Mouse (Mus musculus) kidney, embryonic 14.5 days (tissue): ENCODE results near the gene Dapk1. TPM values are rescaled to one million over a fixed set of nuclear protein-coding genes. Genes with fewer than 3 reads are reported as not detected.

Source experiments
- ATAC-seq: fragments of 200-750 bp; cut with Nextera tagmentation; 2 replicates; pipeline ENCODE4 v1.8.0; 2017; ENCODE audit warnings: moderate number of reproducible peaks, mild to moderate bottlenecking, moderate TSS enrichment, moderate library complexity; ENCODE audit not compliant: low FRiP score, low TSS enrichment
- H3K27ac ChIP-seq: fragments of 300-500 bp; sonication (generic); 2 replicates; pipeline ENCODE4 v1.5.1; 2014; ENCODE audit warnings: low read depth, mild to moderate bottlenecking, low read length, moderate library complexity, mixed read lengths
- H3K27me3 ChIP-seq: fragments of 300-500 bp; sonication (generic); 2 replicates; pipeline ENCODE4 v1.6.1; 2014; ENCODE audit warnings: mild to moderate bottlenecking, low read length; ENCODE audit not compliant: control insufficient read depth, insufficient read depth
- H3K36me3 ChIP-seq: fragments of 300-500 bp; sonication (generic); 2 replicates; pipeline ENCODE4 v1.6.1; 2014; ENCODE audit warnings: low read length, mixed read lengths; ENCODE audit not compliant: control insufficient read depth, insufficient read depth
- H3K4me1 ChIP-seq: fragments of 300-500 bp; sonication (generic); 2 replicates; pipeline ENCODE4 v1.6.1; 2014; ENCODE audit warnings: low read length, mixed read lengths; ENCODE audit not compliant: control insufficient read depth, insufficient read depth
- H3K4me2 ChIP-seq: fragments of 300-500 bp; sonication (generic); replicated peaks from 2 replicates; pipeline ENCODE4 v1.6.1; 2014; ENCODE audit warnings: low read depth, mild to moderate bottlenecking, low read length
- H3K4me3 ChIP-seq: fragments of 300-500 bp; sonication (generic); 2 replicates; pipeline ENCODE4 v1.5.1; 2014; ENCODE audit warnings: mild to moderate bottlenecking, low read length
- H3K9ac ChIP-seq: fragments of 300-500 bp; sonication (generic); 2 replicates; pipeline ENCODE4 v1.6.1; 2014; ENCODE audit warnings: low read depth, mild to moderate bottlenecking, low read length, moderate library complexity
- H3K9me3 ChIP-seq: fragments of 300-500 bp; sonication (generic); 2 replicates; pipeline ENCODE4 v1.6.1; 2016; ENCODE audit warnings: low read length; ENCODE audit not compliant: control insufficient read depth
- WGBS: fragments of 180-500 bp; shearing (Covaris S2); extraction: QIAGEN DNeasy Blood & Tissue Kit; methylation state at CpG from one replicate; pipeline ENCODE4 v1.1.7; 2014; 5-methylcytosine and 5-hydroxymethylcytosine counted together
- polyA plus RNA-seq: library from polyadenylated mRNA; unstranded; fragments of >200 nt; fragmentation: Nextera tagmentation; extraction: Ambion mirVana; gene quantifications from 2 replicates; pipeline ENCODE4 v1.2.1, GENCODE M21; 2014

Gene Dapk1
- polyA plus RNA-seq, 1 experiment from 2014 or later, result 24.5 TPM

DNA sequence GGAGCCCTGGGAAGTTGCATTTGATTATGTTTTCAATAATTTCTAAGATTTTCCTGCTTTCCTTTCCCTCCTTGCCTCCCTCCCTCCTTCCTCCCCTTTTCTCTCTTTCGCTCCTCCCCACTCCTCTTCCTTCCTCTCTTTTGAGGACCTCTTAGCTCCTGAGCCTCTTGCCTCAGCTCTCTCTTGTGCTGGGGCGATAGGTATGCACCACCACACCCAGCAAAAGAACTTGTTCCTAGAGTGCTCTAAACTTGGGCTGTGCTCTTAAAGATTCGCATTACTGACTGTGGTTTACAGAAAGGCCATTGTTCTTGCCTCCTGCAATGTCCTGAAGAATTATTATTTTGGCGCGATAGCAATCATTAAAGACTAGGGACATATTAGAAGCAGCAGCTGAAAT is 46.6 kb downstream of the Dapk1 start:
- Histone ChIP-seq H3K36me3 (no peaks in the 10 kb centered on the region), H3K27ac (no peak overlapping the region), H3K9me3 (no peaks in the 10 kb centered on the region), H3K4me2 (no peak overlapping the region), H3K4me1 (no peaks in the 10 kb centered on the region), H3K4me3 (no peak overlapping the region), H3K27me3 (no peaks in the 10 kb centered on the region), H3K9ac (no peak overlapping the region)
- 92% methylated on average over 5 of the region's 5 CpGs for WGBS
- ATAC-seq, result no peak

DNA sequence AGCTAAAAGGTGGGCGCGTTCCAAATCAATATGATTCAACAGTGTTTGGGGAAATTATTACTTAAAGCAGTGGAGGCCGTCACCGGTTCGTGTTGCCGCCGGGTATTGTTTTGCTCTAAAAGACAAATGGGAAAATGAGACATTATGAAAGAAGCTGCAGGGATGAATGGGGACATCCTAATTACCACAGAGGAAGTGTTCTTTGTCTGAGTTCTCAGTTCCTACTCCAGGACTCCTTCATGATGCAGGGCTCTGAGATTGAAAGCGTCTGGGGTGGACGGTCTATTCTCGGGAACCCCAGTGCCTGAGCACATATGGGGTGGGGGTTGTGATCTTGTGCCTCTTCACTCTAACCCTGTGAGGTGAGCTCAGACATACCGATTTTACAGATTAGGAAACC is 48.3 kb downstream of the Dapk1 start:
- no peaks in the 10 kb centered on the region for H3K9me3 ChIP-seq
- 95% methylated on average over 11 of the region's 11 CpGs for WGBS

DNA sequence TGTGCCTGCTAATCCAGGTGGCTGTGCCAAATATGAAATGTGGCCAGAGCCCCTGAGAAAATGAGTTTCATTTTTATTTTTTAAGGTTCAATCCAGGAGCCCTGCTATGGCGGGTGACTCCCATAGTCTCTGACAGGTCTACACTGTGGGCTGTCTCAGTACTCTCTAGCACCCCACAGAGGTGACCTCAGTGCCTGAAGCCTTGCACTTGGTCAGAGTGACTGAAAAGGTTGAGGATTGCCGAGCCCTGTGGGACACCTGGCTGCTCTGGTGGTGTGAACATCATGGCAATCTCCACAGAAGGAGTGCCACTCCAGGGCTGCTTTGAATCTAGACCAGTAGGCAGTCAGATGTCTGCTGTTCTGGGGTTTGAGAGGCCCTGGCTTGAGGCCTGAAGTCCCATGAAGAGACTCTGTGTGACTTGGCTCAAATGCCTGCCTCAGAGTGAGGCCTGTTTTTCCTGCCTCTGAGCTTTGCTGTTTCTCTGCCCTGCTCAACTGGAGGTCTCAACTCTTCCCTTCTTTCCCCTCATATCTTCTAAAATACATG is 52.3 kb downstream of the Dapk1 start:
- Histone ChIP-seq H3K9me3 (no peaks in the 10 kb centered on the region), H3K36me3 (no peaks in the 10 kb centered on the region), H3K4me3 (no peak overlapping the region), H3K4me2 (no peak overlapping the region), H3K9ac (no peak overlapping the region), H3K4me1 (no peaks in the 10 kb centered on the region), H3K27ac (no peak overlapping the region), H3K27me3 (no peaks in the 10 kb centered on the region)
- WGBS, result 83% methylated on average over 2 of the region's 2 CpGs
- ATAC-seq, result no peak

More for the DNA sequence above, 48.3 kb downstream of the Dapk1 start:
- ATAC-seq, result no peak
- Histone ChIP-seq H3K4me1 (no peaks in the 10 kb centered on the region), H3K4me2 (no peak overlapping the region), H3K36me3 (no peaks in the 10 kb centered on the region), H3K4me3 (no peak overlapping the region), H3K9ac (no peak overlapping the region), H3K27ac (no peak overlapping the region), H3K27me3 (no peaks in the 10 kb centered on the region)

DNA sequence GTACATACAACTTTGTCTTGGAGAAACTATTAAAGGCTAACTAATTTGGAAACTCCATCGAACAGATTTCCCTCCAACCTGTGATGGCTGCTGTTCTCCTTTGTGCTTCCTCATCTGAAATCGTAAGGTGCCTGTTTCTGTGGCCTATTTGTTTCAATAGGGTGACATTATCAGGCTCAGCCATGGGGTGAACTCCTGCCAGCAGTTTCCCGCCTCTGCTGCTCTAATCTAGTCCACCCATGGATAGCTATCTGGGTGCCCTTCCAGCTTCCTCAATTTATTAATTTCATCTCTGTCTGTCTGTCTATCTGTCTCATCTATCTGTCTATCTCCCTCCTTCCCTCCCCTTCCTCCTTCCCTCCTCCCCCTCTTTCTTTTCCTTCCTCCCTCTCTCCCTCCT is 53.5 kb downstream of the Dapk1 start:
- 0 out of 2 replicates have a peak, but pooled peaks cover 2% of the 10 kb centered on the region for H3K4me1 ChIP-seq
- no peaks in the 10 kb centered on the region for H3K9me3 ChIP-seq
- H3K27me3 ChIP-seq, result no peaks in the 10 kb centered on the region
- no peak overlapping the region for H3K4me3 ChIP-seq
- no peak overlapping the region for H3K9ac ChIP-seq
- 89% methylated on average over 3 of the region's 3 CpGs for WGBS
- no peak overlapping the region for H3K27ac ChIP-seq
- H3K36me3 ChIP-seq, result no peaks in the 10 kb centered on the region
- no peak for ATAC-seq
- no peak overlapping the region for H3K4me2 ChIP-seq

DNA sequence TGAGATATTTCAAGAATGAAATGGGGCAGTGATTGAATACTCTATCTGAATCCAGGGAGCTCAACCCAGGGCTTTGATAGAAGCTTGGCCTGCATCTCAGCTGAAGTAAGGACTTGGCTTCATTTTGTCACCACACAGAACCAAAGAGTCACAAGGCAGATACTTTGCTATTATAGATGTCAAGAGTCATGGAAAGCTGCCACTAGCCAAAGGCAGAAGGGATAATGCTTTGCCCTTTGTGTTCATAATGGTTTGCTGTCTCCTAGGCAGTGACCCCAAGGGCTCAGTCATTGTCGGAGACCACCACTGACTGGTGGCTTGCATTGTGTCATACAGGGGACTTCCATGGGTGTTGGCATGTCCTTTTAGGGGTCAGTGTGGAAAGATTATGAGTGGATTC is 57.9 kb downstream of the Dapk1 start:
- Histone ChIP-seq H3K4me2 (no peak overlapping the region), H3K9ac (no peak overlapping the region), H3K27me3 (no peaks in the 10 kb centered on the region), H3K4me3 (no peak overlapping the region), H3K36me3 (no peaks in the 10 kb centered on the region), H3K9me3 (no peaks in the 10 kb centered on the region), H3K4me1 (0 out of 2 replicates have a peak, but pooled peaks cover 7% of the 10 kb centered on the region), H3K27ac (no peak overlapping the region)
- ATAC-seq, result no peak
- 97% methylated on average over 1 of the region's 1 CpGs for WGBS

DNA sequence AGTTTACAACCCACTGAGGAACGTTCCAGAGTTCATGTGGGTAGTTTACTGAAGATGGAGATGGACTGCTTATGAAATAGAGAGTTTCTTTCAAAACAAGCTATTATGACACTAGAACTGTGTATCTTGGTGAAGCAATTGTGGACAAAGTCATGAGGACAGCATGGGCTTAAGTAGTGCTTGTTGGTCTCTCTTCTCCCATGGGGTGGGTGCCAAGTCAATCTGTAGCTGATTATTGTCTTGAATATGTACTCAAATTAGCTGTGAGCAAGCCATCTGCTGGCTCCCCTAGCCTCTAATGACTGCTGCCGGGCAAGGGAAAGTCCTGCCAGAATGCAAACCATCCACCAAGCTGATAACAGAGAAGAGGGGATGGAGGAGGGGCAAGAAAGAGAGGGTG is 58.3 kb downstream of the Dapk1 start:
- no peak overlapping the region for H3K27ac ChIP-seq
- H3K27me3 ChIP-seq, result no peaks in the 10 kb centered on the region
- no peaks in the 10 kb centered on the region for H3K36me3 ChIP-seq
- no peaks in the 10 kb centered on the region for H3K9me3 ChIP-seq
- WGBS, result 74% methylated on average over 2 of the region's 2 CpGs
- no peak for ATAC-seq
- H3K9ac ChIP-seq, result no peak overlapping the region
- no peak overlapping the region for H3K4me3 ChIP-seq
- H3K4me1 ChIP-seq, result 0 out of 2 replicates have a peak, but pooled peaks cover 7% of the 10 kb centered on the region
- no peak overlapping the region for H3K4me2 ChIP-seq

DNA sequence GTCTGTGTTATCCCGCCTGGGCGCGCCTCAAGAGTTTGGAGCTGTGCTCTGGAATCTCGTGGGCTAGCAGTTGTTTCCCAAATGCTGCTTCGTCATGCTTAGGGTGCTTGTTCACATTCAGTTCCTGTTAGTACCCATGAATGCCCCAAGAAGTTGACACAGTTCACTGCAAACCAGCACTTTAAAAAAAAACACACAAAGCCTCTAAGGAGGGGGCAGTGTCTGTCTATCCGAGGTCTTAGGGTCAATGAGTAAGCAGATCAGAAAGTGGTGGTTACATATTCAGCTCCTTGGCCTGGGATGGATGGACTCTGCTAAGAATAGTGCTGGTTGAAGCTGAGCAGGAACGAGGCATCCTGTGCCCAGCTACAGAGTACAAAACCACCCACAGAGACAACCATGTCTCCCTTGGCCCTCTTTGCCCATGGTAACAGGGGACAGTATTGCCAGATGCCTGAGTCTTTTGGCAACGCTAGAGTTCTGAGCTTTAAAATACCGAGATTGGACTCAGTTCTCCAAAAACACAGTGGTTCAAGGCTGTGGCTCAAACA is 59.0 kb downstream of the Dapk1 start:
- 50% methylated on average over 9 of the region's 9 CpGs for WGBS
- no peaks in the 10 kb centered on the region for H3K9me3 ChIP-seq
- H3K4me1 ChIP-seq, result 0 out of 2 replicates have a peak, but pooled peaks cover 7% of the 10 kb centered on the region
- H3K27ac ChIP-seq, result no peak overlapping the region
- no peak overlapping the region for H3K4me2 ChIP-seq
- H3K36me3 ChIP-seq, result no peaks in the 10 kb centered on the region
- no peak overlapping the region for H3K4me3 ChIP-seq
- H3K9ac ChIP-seq, result no peak overlapping the region
- H3K27me3 ChIP-seq, result no peaks in the 10 kb centered on the region
- ATAC-seq, result no peak

DNA sequence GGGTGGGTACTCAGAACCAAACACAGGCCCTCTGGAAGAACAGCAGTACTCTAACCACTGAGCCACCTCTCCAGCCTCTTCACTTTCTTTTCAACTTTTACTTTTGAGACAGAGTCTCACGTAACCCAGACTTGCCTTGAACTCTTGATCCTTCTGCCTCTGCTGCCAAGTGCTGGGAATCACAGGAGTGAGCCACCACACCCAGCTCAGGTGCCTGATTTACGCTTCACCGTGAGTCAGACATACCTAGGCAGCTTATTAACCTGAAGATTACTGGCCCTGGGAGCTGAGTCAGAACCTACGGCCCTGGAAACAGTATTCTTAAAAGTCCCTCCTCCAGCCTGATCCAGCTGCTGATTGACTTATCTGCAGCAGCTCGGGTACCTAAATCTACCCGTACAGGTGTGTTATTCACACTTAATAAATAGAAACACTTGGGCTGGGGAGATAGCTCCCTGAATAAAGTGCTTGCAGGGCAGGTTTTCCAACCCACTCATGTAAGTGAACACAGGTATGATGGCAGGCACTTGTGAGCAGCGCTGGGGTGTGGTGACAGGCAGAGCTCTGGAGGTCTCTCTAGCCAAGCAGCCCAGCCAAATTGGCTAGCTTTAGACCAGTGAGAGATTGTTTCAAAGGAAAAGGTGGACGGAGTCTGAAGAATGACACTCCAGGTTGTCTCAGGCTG is 60.9 kb downstream of the Dapk1 start:
- 0 out of 2 replicates have a peak, but pooled peaks cover 7% of the 10 kb centered on the region for H3K4me1 ChIP-seq
- H3K4me2 ChIP-seq, result no peak overlapping the region
- no peaks in the 10 kb centered on the region for H3K36me3 ChIP-seq
- H3K27ac ChIP-seq, result no peak overlapping the region
- H3K9me3 ChIP-seq, result no peaks in the 10 kb centered on the region
- 79% methylated on average over 8 of the region's 8 CpGs for WGBS
- H3K4me3 ChIP-seq, result no peak overlapping the region
- H3K9ac ChIP-seq, result no peak overlapping the region
- H3K27me3 ChIP-seq, result no peaks in the 10 kb centered on the region
- no peak for ATAC-seq

DNA sequence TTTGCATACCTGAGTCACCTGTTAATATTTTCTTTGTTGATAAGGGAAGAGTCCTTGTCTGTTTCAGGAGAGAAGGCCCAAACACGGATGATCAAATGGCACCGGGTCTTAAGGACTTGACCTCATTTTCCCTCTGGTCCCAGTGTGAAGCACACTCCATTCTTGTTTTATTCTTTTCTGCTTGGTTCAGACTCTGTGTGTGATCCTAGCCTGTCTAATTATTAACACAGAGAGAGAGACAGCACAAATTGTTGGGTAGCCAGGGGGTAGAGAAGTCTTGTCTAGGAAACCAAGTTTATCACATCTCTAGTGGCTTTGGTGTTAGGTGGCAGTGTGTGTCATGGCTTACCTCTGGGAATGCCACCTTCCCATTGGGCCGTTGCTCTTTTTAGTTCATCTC is 62.3 kb downstream of the Dapk1 start:
- Histone ChIP-seq H3K9ac (no peak overlapping the region), H3K27me3 (no peaks in the 10 kb centered on the region), H3K4me3 (no peak overlapping the region), H3K27ac (no peak overlapping the region), H3K4me1 (0 out of 2 replicates have a peak, but pooled peaks cover 7% of the 10 kb centered on the region), H3K9me3 (no peaks in the 10 kb centered on the region), H3K36me3 (no peaks in the 10 kb centered on the region), H3K4me2 (no peak overlapping the region)
- 62% methylated on average over 3 of the region's 3 CpGs for WGBS
- ATAC-seq, result no peak
